Mouse (Mus musculus) cerebellum, adult (tissue): ENCODE results near the gene Mansc1.
"Not testable (repeated sequence)": the region's sequence is repeated elsewhere in the genome, so short reads cannot be mapped to it uniquely, and the experiment has no call there.

ENCODE experiments used
- ATAC-seq: cut with Nextera tagmentation; 2 replicates; pipeline ENCODE4 v1.9.2; 2017; ENCODE audit warnings: mild to moderate bottlenecking, moderate library complexity, mixed read lengths; ENCODE audit not compliant: insufficient number of reproducible peaks, low FRiP score, low TSS enrichment

Mansc1 gene

DNA sequence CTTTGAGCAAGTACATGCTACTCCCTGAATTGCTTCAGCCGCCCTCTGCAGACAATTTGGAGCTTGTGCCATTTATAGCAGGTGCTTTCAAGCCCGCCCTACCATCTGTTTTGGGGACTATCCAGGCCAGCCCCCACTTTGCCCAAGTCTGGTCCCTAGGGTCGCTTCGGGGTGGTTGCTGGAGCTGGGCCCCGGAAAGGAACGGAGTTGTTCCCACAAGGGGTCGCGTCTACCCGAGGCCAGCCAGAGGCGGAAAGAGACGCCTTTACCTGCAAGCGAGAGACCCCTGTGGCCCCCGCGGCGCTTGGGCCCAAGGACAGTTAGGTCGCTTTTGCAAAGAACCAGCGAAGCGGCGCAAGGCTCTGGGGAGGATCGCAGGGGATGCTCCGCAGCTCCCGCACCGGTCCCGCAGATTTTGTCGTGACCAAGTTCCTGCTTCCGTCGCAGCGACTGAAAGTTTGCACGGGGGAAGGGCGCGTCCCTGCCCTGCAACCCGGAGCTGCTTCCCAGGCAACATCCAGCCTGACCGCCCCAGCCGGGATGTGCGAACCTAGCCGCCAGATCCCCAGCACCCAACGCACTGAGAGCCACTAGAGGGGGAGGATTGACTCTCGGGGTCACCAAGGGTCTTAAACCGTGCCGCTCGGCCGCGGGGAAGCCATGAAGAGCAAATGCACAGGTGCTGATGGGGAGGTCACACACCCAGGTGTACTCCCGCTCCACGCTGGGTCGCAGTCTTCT lies at the start of gene Mansc1:
Mansc1 (minus strand) TSS at position 542 of the 741 bp plus-strand sequence.
- ATAC-seq = peak; percentile 87

- not testable (repeated sequence) for ATAC-seq
Observed at GRCm38 (mm10) chr6:134679330-134679729, 47.0 kb upstream of the Mansc1 start.

DNA sequence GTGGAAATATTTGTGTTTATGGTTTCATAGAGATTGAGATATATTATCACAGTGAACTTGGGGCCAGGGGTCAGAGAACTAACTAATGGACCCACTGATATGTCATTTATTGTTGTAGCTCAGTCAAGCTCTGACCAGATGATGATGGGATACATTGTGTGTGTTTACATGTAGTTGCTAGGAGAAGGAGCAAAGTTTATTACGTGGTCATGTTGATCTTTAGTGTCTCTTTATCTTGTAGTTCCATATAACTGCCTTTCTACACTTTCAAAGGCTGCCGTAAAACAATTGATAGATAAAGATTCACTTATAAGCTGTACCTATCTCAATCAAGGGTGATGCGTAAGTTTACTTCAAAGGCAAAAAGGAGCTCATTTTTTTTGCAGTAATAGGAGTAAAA lies 45.7 kb upstream of the Mansc1 start:
- no peak for ATAC-seq

GRCm38 (mm10) chr6:134677504-134677903 lies 45.2 kb upstream of the Mansc1 start:
- ATAC-seq = no peak

- not testable (repeated sequence) for ATAC-seq
Observed at GRCm38 (mm10) chr6:134673712-134674111, 41.4 kb upstream of the Mansc1 start.

DNA sequence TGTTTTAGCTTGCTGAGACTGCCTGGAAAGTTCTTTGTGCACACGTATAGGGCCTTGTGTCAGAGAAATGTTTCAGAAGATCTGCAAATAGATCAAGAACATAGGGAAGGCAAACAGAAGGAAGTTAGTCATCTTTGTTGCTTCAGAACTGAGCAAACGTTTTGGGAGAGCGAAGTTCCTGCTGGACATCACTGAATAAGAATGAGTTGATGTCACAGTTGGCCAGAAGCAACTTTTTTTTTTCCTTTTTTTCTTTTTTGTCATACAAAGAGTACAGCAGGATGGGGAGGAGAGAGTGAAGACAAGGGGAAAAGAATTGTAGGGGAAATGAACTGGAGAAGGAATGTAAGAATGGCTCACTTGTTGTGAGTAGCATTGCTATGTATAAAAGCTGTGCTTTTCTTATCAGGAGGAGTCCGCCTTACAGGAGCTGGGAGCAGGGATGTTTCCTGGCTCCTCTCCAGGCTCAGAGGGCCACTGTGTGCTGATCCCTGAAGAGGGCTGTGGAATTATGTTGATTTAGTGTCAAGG lies 38.7 kb upstream of the Mansc1 start:
- ATAC-seq = no peak

DNA sequence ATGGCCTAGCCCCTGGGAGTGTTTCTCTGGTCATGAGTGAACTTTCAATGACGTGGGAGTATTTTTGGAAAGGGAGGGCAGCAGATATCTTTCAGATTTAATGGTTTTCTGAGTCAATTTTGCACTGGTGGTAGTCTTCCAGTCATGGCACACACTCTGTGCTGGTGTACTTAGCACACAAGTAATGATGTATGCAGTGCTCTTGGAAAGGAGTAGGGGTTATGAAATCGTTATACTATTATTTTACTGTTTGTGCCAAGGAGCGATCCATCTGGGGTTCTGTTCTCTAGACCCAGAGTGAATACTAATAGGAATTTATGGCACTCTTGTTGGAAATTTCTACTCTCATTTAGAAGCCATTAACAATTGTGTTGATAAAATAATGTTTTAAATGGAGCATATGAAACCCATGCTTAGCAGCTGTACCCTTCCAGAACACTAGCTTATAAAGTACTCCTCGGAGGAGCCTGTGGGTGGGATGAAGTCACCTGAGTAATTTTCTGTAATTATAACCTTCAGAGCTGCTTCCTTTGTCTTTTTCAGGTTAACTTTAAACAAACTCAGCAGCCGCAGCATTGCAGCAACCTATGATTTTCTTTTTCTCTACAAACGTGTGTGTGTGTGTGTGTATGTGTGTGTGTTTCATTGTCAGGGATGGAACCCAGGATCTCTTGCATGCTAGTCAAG lies 37.0 kb upstream of the Mansc1 start:
- ATAC-seq = no peak

- no peak for ATAC-seq
Observed at GRCm38 (mm10) chr6:134668519-134668918, 36.2 kb upstream of the Mansc1 start.

- ATAC-seq = no peak
Observed at GRCm38 (mm10) chr6:134665817-134666216, 33.5 kb upstream of the Mansc1 start.

GRCm38 (mm10) chr6:134664573-134664972 lies 32.3 kb upstream of the Mansc1 start:
- ATAC-seq = no peak

- no peak for ATAC-seq
Observed at GRCm38 (mm10) chr6:134660714-134661406, 28.6 kb upstream of the Mansc1 start.

GRCm38 (mm10) chr6:134659108-134659958 lies 27.0 kb upstream of the Mansc1 start:
- peak; percentile 82 for ATAC-seq

DNA sequence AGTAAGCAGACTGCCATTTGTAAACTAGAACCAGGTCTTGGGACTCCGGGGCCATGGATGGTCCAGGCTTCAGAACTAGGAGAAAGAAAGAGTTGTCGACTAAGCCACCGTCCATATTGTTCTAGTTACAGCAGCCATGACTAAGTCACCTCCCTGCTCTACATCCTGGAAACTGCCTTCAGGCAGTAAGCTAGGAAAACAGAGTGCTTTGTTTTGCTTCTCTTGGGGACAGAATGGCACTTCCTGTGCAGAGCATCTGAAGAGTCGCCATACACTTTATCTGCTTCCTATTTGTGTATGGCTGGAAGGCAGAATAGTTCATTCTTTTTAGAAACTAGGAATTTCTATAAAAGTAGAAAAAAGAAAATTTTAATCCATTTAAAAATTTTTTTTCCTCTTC lies 24.2 kb upstream of the Mansc1 start:
- no peak for ATAC-seq

DNA sequence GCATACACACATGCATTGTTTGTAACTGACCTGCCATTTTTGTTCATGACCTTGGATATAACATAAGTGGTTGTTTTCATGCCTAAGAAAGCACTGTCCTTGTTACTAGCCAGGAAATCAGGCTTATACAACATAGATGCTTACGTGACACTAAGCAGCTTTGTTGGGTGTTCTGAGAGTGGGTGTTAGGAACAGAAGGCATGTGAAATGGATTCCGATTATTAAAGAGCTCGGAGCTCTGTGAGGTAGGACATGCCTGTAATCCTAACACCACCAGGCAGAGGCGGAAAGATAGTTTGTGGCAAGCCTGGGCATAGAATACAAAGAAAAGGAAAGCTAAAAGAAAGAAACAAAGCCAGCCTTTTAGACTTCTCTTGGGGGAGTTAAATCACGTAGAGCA lies 16.1 kb upstream of the Mansc1 start:
- ATAC-seq = no peak

DNA sequence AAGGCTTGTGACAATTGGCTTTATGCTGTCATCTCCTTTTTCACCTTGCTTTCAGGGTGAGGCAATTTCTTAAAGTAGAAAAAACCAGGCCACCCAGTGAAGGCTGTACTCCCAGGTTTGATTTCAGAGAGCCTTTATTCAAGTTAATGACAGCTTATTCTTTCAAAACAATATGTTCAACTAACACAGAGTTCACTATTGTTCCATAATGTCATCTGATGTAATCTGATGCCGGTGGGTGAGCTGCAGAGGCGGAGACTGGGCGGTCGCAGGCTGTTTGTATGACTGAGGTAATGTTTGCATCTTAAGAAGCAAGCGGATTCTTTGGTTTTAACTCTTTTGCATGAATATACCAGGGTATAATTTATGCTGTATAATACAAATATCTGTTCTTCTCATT lies 15.3 kb upstream of the Mansc1 start:
- ATAC-seq = no peak

DNA sequence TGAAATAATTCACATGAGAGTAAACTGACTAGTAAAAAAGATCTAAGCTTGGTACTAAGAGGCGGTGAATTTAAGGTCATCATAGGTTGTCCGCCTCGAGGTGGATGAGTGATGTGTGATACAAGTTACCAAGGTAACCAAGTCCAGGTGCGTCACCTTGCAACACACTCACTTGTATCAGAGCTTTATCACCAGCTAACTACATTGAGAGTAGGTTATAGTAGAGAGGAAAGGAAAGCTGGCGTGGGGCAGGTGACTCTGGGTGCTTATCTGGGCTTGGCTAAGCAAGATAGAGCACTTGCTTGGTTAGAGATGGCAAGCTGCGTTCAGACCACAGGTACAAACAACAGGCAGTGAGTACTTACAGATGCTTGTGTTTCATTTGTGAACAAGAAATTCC lies 14.5 kb upstream of the Mansc1 start:
- no peak for ATAC-seq

GRCm38 (mm10) chr6:134643296-134643695 lies 11.0 kb upstream of the Mansc1 start:
- no peak for ATAC-seq

GRCm38 (mm10) chr6:134641738-134642446 lies 9.6 kb upstream of the Mansc1 start:
- ATAC-seq = no peak
